Mouse (Mus musculus) frontal cortex, postnatal 36 days (tissue): ENCODE results near the gene Ubac2.
"Not testable (repeated sequence)": the region's sequence is repeated elsewhere in the genome, so short reads cannot be mapped to it uniquely, and the experiment has no call there.

Experiments used
- DNase-seq, 2 experiments: peaks; one replicate each; pipeline ENCODE4 v3.0.0; 2022; ENCODE audit warnings: low spot score in 2 of 2

Ubac2 gene

GRCm38 (mm10) chr14:122042142-122042694, 163.8 kb downstream of the Ubac2 start:
- no peak for DNase-seq

GRCm38 (mm10) chr14:122047784-122048183, 169.4 kb downstream of the Ubac2 start:
- DNase-seq: no peak

GRCm38 (mm10) chr14:122048816-122049215, 170.4 kb downstream of the Ubac2 start:
- DNase-seq: no peak

GRCm38 (mm10) chr14:122052896-122053635, 174.6 kb downstream of the Ubac2 start:
- DNase-seq: no peak

GRCm38 (mm10) chr14:122056871-122057270, 178.5 kb downstream of the Ubac2 start:
- no peak for DNase-seq

- DNase-seq: no peak
These were observed 179.5 kb downstream of the Ubac2 start for GRCm38 (mm10) chr14:122057941-122058346.

GRCm38 (mm10) chr14:122060642-122061041, 182.2 kb downstream of the Ubac2 start:
- peak; percentile 74 to 85 for DNase-seq

GRCm38 (mm10) chr14:122061376-122061775, 183.0 kb downstream of the Ubac2 start:
- no peak for DNase-seq

- DNase-seq: no peak
These were observed 184.1 kb downstream of the Ubac2 start for GRCm38 (mm10) chr14:122062411-122063090.

- DNase-seq: no peak
These were observed 185.2 kb downstream of the Ubac2 start for GRCm38 (mm10) chr14:122063599-122063998.

- DNase-seq: peak; percentile 66 to 73
These were observed 186.1 kb downstream of the Ubac2 start for GRCm38 (mm10) chr14:122064519-122064918.

GRCm38 (mm10) chr14:122066243-122066642, 187.8 kb downstream of the Ubac2 start:
- no peak for DNase-seq

- DNase-seq: not testable (repeated sequence)
These were observed 189.6 kb downstream of the Ubac2 start for GRCm38 (mm10) chr14:122068036-122068435.

- DNase-seq: no peak
These were observed 190.6 kb downstream of the Ubac2 start for GRCm38 (mm10) chr14:122068801-122069695.

GRCm38 (mm10) chr14:122069948-122070347, 191.5 kb downstream of the Ubac2 start:
- DNase-seq: no peak
